Mouse (Mus musculus): Measurements from ENCODE around the gene Snd1. TPM values are rescaled to one million over a fixed set of nuclear protein-coding genes. Genes with fewer than 3 reads are reported as not detected.

Snd1 gene
- polyA plus RNA-seq, 2 experiments, result 31.5 to 43.2 TPM

DNA sequence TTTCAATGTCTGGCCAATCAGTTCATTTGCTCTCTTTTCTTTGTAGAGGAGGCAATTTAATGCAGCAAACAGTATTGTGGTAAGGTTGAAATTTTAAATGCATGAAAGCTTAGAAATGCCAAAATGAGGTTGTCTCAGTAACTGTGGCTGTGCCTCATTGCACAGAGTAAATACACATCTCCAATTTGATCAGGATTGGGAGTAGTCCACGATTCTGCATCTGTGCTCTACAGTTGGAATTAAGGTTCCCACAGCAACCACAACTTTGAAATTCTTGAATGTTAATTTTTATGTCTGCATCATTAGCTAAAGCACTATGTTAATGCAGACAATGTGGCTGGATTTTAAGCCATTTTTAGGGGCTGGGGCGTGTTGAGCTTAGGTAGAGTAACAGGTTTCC lies 72.0 kb downstream of the Snd1 start:
- Histone ChIP-seq H3K36me3 (replicated peaks; ENCODE audit: control insufficient read depth, insufficient read depth, low read depth) (peaks cover 13% of the 10 kb centered on the region), H3K4me1 (replicated peaks; ENCODE audit: control insufficient read depth in 2 of 2, insufficient read depth in 2 of 2, low read length in 1 of 2) (no peaks in the 10 kb centered on the region), H3K4me3 (ENCODE audit: insufficient read depth in 1 of 2, low read depth in 2 of 2, low read length in 2 of 2) (no peak overlapping the region), H3K27me3 (ENCODE audit: control insufficient read depth, insufficient read depth, low read length) (no peaks in the 10 kb centered on the region), H3K4me2 (ENCODE audit: low read depth) (no peak overlapping the region), H3K27ac (no peak overlapping the region), H3K9me3 (ENCODE audit: control insufficient read depth, low read length) (no peaks in the 10 kb centered on the region), H3K9ac (replicated peaks) (no peak overlapping the region)
- no peak for DNase-seq (ENCODE audit: low read depth in 3 of 3, low spot score in 3 of 3)
- TF ChIP-seq CTCF (IDR thresholded peaks at IDR 0.05; ENCODE audit: low read depth) (no peak), EP300 (IDR thresholded peaks at IDR 0.05; ENCODE audit: low read depth) (no peak)
- no peak for ATAC-seq (ENCODE audit: insufficient read depth)
- WGBS (ENCODE audit: insufficient replicate concordance), result 71% methylated on average over 2 of the region's 2 CpGs

DNA sequence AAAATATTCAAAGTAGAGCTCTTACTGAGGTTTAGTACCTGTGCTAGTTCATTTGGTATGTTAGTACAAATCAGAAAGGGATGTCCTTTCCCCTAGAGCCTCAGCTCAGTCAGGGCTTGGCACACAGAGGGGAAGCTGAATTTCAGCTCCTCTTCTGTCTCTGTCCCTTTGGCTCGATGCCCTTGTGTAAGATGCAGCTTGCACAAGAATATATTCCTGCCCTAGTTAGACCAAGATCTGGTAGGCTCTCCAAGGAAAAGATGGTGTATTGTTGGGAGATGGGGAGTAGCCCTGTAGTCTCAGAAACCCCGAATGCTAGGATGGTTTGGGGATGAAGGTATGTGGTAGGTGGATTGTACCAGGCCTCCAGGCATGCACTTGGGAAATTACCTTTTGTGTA lies 74.4 kb downstream of the Snd1 start:
- Histone ChIP-seq H3K4me3 (ENCODE audit: insufficient read depth in 1 of 2, low read depth in 2 of 2, low read length in 2 of 2) (no peak overlapping the region), H3K4me2 (ENCODE audit: low read depth) (no peak overlapping the region), H3K27me3 (ENCODE audit: control insufficient read depth, insufficient read depth, low read length) (no peaks in the 10 kb centered on the region), H3K36me3 (replicated peaks; ENCODE audit: control insufficient read depth, insufficient read depth, low read depth) (peaks cover 13% of the 10 kb centered on the region), H3K4me1 (replicated peaks; ENCODE audit: control insufficient read depth in 2 of 2, insufficient read depth in 2 of 2, low read length in 1 of 2) (no peaks in the 10 kb centered on the region), H3K9ac (replicated peaks) (no peak overlapping the region), H3K27ac (no peak overlapping the region), H3K9me3 (ENCODE audit: control insufficient read depth, low read length) (no peaks in the 10 kb centered on the region)
- WGBS (ENCODE audit: insufficient replicate concordance), result 73% methylated on average over 2 of the region's 2 CpGs
- ATAC-seq (ENCODE audit: insufficient read depth) (no peak), DNase-seq (ENCODE audit: low read depth in 3 of 3, low spot score in 3 of 3) (no peak)
- TF ChIP-seq EP300 (IDR thresholded peaks at IDR 0.05; ENCODE audit: low read depth) (no peak), CTCF (IDR thresholded peaks at IDR 0.05; ENCODE audit: low read depth) (no peak)

- DNase-seq (ENCODE audit: low read depth in 3 of 3, low spot score in 3 of 3), result no peak
- Histone ChIP-seq H3K4me2 (ENCODE audit: low read depth) (no peak overlapping the region), H3K36me3 (replicated peaks; ENCODE audit: control insufficient read depth, insufficient read depth, low read depth) (peaks cover 8% of the 10 kb centered on the region), H3K4me1 (replicated peaks; ENCODE audit: control insufficient read depth in 2 of 2, insufficient read depth in 2 of 2, low read length in 1 of 2) (no peaks in the 10 kb centered on the region), H3K27me3 (ENCODE audit: control insufficient read depth, insufficient read depth, low read length) (no peaks in the 10 kb centered on the region), H3K27ac (no peak overlapping the region), H3K9me3 (ENCODE audit: control insufficient read depth, low read length) (no peaks in the 10 kb centered on the region), H3K4me3 (ENCODE audit: insufficient read depth in 1 of 2, low read depth in 2 of 2, low read length in 2 of 2) (no peak overlapping the region), H3K9ac (replicated peaks) (no peak overlapping the region)
- TF ChIP-seq EP300 (IDR thresholded peaks at IDR 0.05; ENCODE audit: low read depth) (no peak), CTCF (IDR thresholded peaks at IDR 0.05; ENCODE audit: low read depth) (no peak)
- 70% methylated on average over 7 of the region's 7 CpGs for WGBS (ENCODE audit: insufficient replicate concordance)
- no peak for ATAC-seq (ENCODE audit: insufficient read depth)
Measured at GRCm38 (mm10) chr6:28550255-28551004, 75.5 kb downstream of the Snd1 start.

DNA sequence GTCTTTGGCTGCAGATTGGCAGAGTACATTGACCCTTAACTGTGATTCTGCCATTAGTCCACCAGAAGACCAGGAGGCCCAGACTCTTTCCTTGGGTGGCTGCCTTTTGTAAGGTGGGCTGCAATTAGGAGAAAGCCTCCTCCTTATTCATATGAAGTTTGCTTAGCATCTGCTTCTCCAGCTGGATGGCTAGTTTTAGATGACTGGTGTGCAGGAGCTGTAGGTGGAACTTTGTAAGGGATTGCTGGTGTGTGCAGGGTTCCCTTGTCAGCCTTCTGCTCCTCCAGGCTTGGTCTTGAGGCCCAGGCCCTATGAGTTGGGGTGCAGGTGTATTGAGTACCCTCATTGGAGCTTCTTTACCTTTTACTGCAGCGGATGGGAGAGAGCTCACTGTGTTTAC lies 79.5 kb downstream of the Snd1 start:
- no peak for DNase-seq (ENCODE audit: low read depth in 3 of 3, low spot score in 3 of 3)
- Histone ChIP-seq H3K9me3 (ENCODE audit: control insufficient read depth, low read length) (no peaks in the 10 kb centered on the region), H3K4me3 (ENCODE audit: insufficient read depth in 1 of 2, low read depth in 2 of 2, low read length in 2 of 2) (no peak overlapping the region), H3K27ac (no peak overlapping the region), H3K9ac (replicated peaks) (no peak overlapping the region), H3K27me3 (ENCODE audit: control insufficient read depth, insufficient read depth, low read length) (no peaks in the 10 kb centered on the region), H3K36me3 (replicated peaks; ENCODE audit: control insufficient read depth, insufficient read depth, low read depth) (peaks cover 2% of the 10 kb centered on the region; the same call in 1 of the 2 replicates), H3K4me1 (replicated peaks; ENCODE audit: control insufficient read depth in 2 of 2, insufficient read depth in 2 of 2, low read length in 1 of 2) (no peaks in the 10 kb centered on the region), H3K4me2 (ENCODE audit: low read depth) (no peak overlapping the region)
- TF ChIP-seq EP300 (IDR thresholded peaks at IDR 0.05; ENCODE audit: low read depth), result no peak
- no peak for TF ChIP-seq CTCF (IDR thresholded peaks at IDR 0.05; ENCODE audit: low read depth)
- ATAC-seq (ENCODE audit: insufficient read depth), result no peak
- WGBS (ENCODE audit: insufficient replicate concordance), result 68% methylated on average over 1 of the region's 1 CpGs

DNA sequence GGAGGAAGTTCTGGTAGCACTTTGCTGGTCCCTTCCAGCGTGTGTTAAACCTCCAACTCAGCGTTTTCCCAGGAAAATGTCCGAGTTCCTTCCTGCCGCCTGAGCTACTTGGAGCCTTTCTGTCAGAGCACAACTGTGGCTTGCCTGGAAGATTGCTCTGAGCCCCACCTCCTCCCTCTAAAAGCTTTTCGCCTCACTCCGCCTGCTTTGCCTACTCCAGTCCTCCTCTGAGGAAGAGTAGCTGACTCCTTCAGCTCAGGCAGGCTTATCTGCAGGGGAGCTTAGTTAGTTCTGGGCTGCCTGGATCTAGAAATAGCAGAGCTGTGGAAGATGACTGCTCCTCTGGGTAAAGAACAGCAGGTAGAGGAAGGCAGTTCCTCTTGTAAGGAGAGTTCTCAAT lies 80.1 kb downstream of the Snd1 start:
- Histone ChIP-seq H3K4me2 (ENCODE audit: low read depth) (no peak overlapping the region), H3K4me3 (ENCODE audit: insufficient read depth in 1 of 2, low read depth in 2 of 2, low read length in 2 of 2) (no peak overlapping the region), H3K36me3 (replicated peaks; ENCODE audit: control insufficient read depth, insufficient read depth, low read depth) (peaks cover 2% of the 10 kb centered on the region; the same call in 1 of the 2 replicates), H3K9me3 (ENCODE audit: control insufficient read depth, low read length) (no peaks in the 10 kb centered on the region), H3K27me3 (ENCODE audit: control insufficient read depth, insufficient read depth, low read length) (no peaks in the 10 kb centered on the region), H3K27ac (no peak overlapping the region), H3K4me1 (replicated peaks; ENCODE audit: control insufficient read depth in 2 of 2, insufficient read depth in 2 of 2, low read length in 1 of 2) (no peaks in the 10 kb centered on the region), H3K9ac (replicated peaks) (no peak overlapping the region)
- 72% methylated on average over 6 of the region's 6 CpGs for WGBS (ENCODE audit: insufficient replicate concordance)
- no peak for DNase-seq (ENCODE audit: low read depth in 3 of 3, low spot score in 3 of 3)
- no peak for ATAC-seq (ENCODE audit: insufficient read depth)
- TF ChIP-seq CTCF (IDR thresholded peaks at IDR 0.05; ENCODE audit: low read depth), result no peak
- no peak for TF ChIP-seq EP300 (IDR thresholded peaks at IDR 0.05; ENCODE audit: low read depth)

Measured in liver, embryonic 14.5 days (tissue).